9 mouse cellular contexts compared by ENCODE assay signal in genomic region chr12:9002038-9002648, GRCm38 (mm10). TPM values are rescaled to one million over a fixed set of nuclear protein-coding genes. Genes with fewer than 3 reads are reported as not detected.
A peak's percentile ranks its signal among the peaks of the same experiment; 100 is the strongest.
DNase-seq lines count a peak whose midpoint lies in the region; ATAC-seq and TF ChIP-seq lines count a peak whose summit lies in the region.
"Had no signal": no experiment of that assay in that cellular context is flagged by ENCODE, and none has a peak within 500 bp of the region (broad histone marks: within the 10 kb centered on the region; RNA-seq: fewer than 3 reads in every experiment).

No protein-coding gene starts in this region.

- H3K9ac ChIP-seq in hindbrain, embryonic 13.5 days, result no peak overlapping the region
- 0 out of 2 replicates have a peak overlapping the region, but pooled peaks have one; percentile 31 for H3K9ac ChIP-seq in embryonic facial prominence, embryonic 14.5 days (ENCODE audit: low read depth, low read length)
- H3K9ac ChIP-seq in heart, postnatal 0 days (replicated peaks; ENCODE audit: low read depth, low read length), result no peak overlapping the region
- H3K9ac ChIP-seq: liver, embryonic 13.5 days had no signal

- DNase-seq in hindbrain, embryonic 10.5 days (ENCODE audit: low spot score), result peak; percentile 44
- DNase-seq in embryonic facial prominence, embryonic 14.5 days (ENCODE audit: low spot score), result peak; percentile 94
- peak; percentile 88 for DNase-seq in heart, postnatal 0 days (ENCODE audit: low spot score)
- DNase-seq in layer of hippocampus, adult 11-12 months (ENCODE audit: low spot score), result peak; percentile 69
- peak; percentile 44 for DNase-seq in right cerebral cortex, postnatal 14 days
- DNase-seq: liver, embryonic 13.5 days had no signal

- TF ChIP-seq CTCF in bone marrow macrophage, adult 2 months (IDR thresholded peaks at IDR 0.05; ENCODE audit: low read depth, low read length), result peak; percentile 58
- peak; percentile 85 for TF ChIP-seq CTCF in heart, postnatal 0 days (IDR thresholded peaks at IDR 0.05; ENCODE audit: low read depth)

- H3K9me3 ChIP-seq in hindbrain, embryonic 10.5 days, result no peaks in the 10 kb centered on the region
- H3K9me3 ChIP-seq in hindbrain, embryonic 13.5 days, result no peaks in the 10 kb centered on the region
- H3K9me3 ChIP-seq in embryonic facial prominence, embryonic 14.5 days (ENCODE audit: control insufficient read depth, low read length), result no peaks in the 10 kb centered on the region
- no peaks in the 10 kb centered on the region for H3K9me3 ChIP-seq in heart, postnatal 0 days (replicated peaks; ENCODE audit: control insufficient read depth, low read length)
- H3K9me3 ChIP-seq: liver, embryonic 13.5 days had no signal

- no peak overlapping the region for H3K4me3 ChIP-seq in hindbrain, embryonic 10.5 days
- H3K4me3 ChIP-seq in hindbrain, embryonic 13.5 days, result no peak overlapping the region
- no peak overlapping the region for H3K4me3 ChIP-seq in bone marrow macrophage, adult 2 months (ENCODE audit: insufficient read depth, low read length)
- H3K4me3 ChIP-seq in embryonic facial prominence, embryonic 14.5 days (ENCODE audit: low read depth, low read length), result no peak overlapping the region
- H3K4me3 ChIP-seq in heart, postnatal 0 days (ENCODE audit: low read depth, low read length), result no peak overlapping the region
- H3K4me3 ChIP-seq: liver, embryonic 13.5 days had no signal

- ATAC-seq in hindbrain, embryonic 13.5 days (ENCODE audit: low FRiP score), result no peak
- ATAC-seq in embryonic facial prominence, embryonic 14.5 days (ENCODE audit: low read depth), result peak; percentile 57; the same call in 1 of the 2 replicates
- peak; percentile 49 for ATAC-seq in heart, postnatal 0 days (ENCODE audit: insufficient read depth, low read depth)
- peak; percentile 85 for ATAC-seq in megakaryocyte, adult 5-6 weeks (ENCODE audit: poor library complexity, severe bottlenecking)

- H3K4me2 ChIP-seq in hindbrain, embryonic 13.5 days, result no peak overlapping the region
- 0 out of 2 replicates have a peak overlapping the region, but pooled peaks have one; percentile 33 for H3K4me2 ChIP-seq in embryonic facial prominence, embryonic 14.5 days (ENCODE audit: low read depth, low read length)
- no peak overlapping the region for H3K4me2 ChIP-seq in heart, postnatal 0 days (ENCODE audit: low read depth, low read length)
- H3K4me2 ChIP-seq: liver, embryonic 13.5 days had no signal

- H3K36me3 ChIP-seq in hindbrain, embryonic 10.5 days, result peaks cover 14% of the 10 kb centered on the region
- H3K36me3 ChIP-seq in hindbrain, embryonic 13.5 days, result peaks cover 23% of the 10 kb centered on the region
- peaks cover 11% of the 10 kb centered on the region for H3K36me3 ChIP-seq in embryonic facial prominence, embryonic 14.5 days (ENCODE audit: control insufficient read depth, insufficient read depth, low read length)
- H3K36me3 ChIP-seq in heart, postnatal 0 days (replicated peaks; ENCODE audit: control insufficient read depth, insufficient read depth, low read length), result no peaks in the 10 kb centered on the region; the same call in 1 of the 2 replicates
- H3K36me3 ChIP-seq: liver, embryonic 13.5 days had no signal

- H3K4me1 ChIP-seq in hindbrain, embryonic 10.5 days (replicated peaks), result no peaks in the 10 kb centered on the region
- H3K4me1 ChIP-seq in hindbrain, embryonic 13.5 days (replicated peaks), result no peaks in the 10 kb centered on the region
- H3K4me1 ChIP-seq in bone marrow macrophage, adult 2 months (ENCODE audit: control insufficient read depth, insufficient read depth, low read length), result peaks cover 5% of the 10 kb centered on the region
- H3K4me1 ChIP-seq in embryonic facial prominence, embryonic 14.5 days (ENCODE audit: control insufficient read depth, insufficient read depth, low read length), result no peaks in the 10 kb centered on the region
- no peaks in the 10 kb centered on the region for H3K4me1 ChIP-seq in heart, postnatal 0 days (ENCODE audit: control insufficient read depth, insufficient read depth)
- H3K4me1 ChIP-seq: liver, embryonic 13.5 days had no signal

- no peak overlapping the region for H3K27ac ChIP-seq in hindbrain, embryonic 10.5 days
- H3K27ac ChIP-seq in hindbrain, embryonic 13.5 days, result no peak overlapping the region
- H3K27ac ChIP-seq in bone marrow macrophage, adult 2 months (ENCODE audit: insufficient read depth, low read depth, low read length), result no peak overlapping the region
- H3K27ac ChIP-seq in embryonic facial prominence, embryonic 14.5 days (replicated peaks; ENCODE audit: low read depth, low read length), result no peak overlapping the region
- no peak overlapping the region for H3K27ac ChIP-seq in heart, postnatal 0 days (ENCODE audit: low read depth)
- H3K27ac ChIP-seq: liver, embryonic 13.5 days had no signal

- no peak for TF ChIP-seq EP300 in heart, postnatal 0 days (IDR thresholded peaks at IDR 0.05; ENCODE audit: low read depth)

- H3K27me3 ChIP-seq in hindbrain, embryonic 10.5 days (ENCODE audit: insufficient read depth, poor library complexity, severe bottlenecking), result no peaks in the 10 kb centered on the region
- no peaks in the 10 kb centered on the region for H3K27me3 ChIP-seq in hindbrain, embryonic 13.5 days
- H3K27me3 ChIP-seq in embryonic facial prominence, embryonic 14.5 days (replicated peaks; ENCODE audit: control insufficient read depth, insufficient read depth, low read length), result no peaks in the 10 kb centered on the region
- H3K27me3 ChIP-seq in heart, postnatal 0 days (ENCODE audit: control insufficient read depth, insufficient read depth, low read length), result no peaks in the 10 kb centered on the region
- H3K27me3 ChIP-seq: liver, embryonic 13.5 days had no signal

- TF ChIP-seq POLR2A in bone marrow macrophage, adult 2 months (IDR thresholded peaks at IDR 0.05; ENCODE audit: borderline replicate concordance, low read depth, low read length), result no peak

- WGBS in hindbrain, embryonic 10.5 days, result 15% methylated on average over 5 of the region's 5 CpGs
- 13% methylated on average over 5 of the region's 5 CpGs for WGBS in hindbrain, embryonic 13.5 days
- 18% methylated on average over 5 of the region's 5 CpGs for WGBS in embryonic facial prominence, embryonic 14.5 days
- 15% methylated on average over 5 of the region's 5 CpGs for WGBS in heart, postnatal 0 days

RNA-seq across cellular contexts. Expression of gene Ttc32, which starts 27.7 kb away (rescaled TPM):
- polyA plus RNA-seq in hindbrain, embryonic 10.5 days (2016; fragmentation: Nextera tagmentation; extraction: Ambion mirVana), result 20.4 and 22.5 TPM in 2 replicates
- 11.3 and 13.5 TPM in 2 replicates for polyA plus RNA-seq in hindbrain, embryonic 13.5 days (2015; fragmentation: Nextera tagmentation; extraction: Ambion mirVana)
- 18.8 and 22.7 TPM in 2 replicates for polyA plus RNA-seq in bone marrow macrophage, adult 2 months (2012; ENCODE audit: insufficient read depth, insufficient read length, missing spikeins)
- polyA plus RNA-seq in embryonic facial prominence, embryonic 14.5 days (2014; fragmentation: Nextera tagmentation; extraction: Ambion mirVana), result 14.4 and 14.7 TPM in 2 replicates
- 14.5 and 17.4 TPM in 2 replicates for total RNA-seq in heart, postnatal 0 days (2014; rRNA removed; ENCODE audit: low replicate concordance)
- polyA plus RNA-seq in heart, postnatal 0 days (2015; fragmentation: Nextera tagmentation; extraction: Ambion mirVana), result 20.9 and 26.2 TPM in 2 replicates
- total RNA-seq in megakaryocyte, adult 5-6 weeks (2015), result 25.7 and 33.5 TPM in 2 replicates
- 15.1 and 16.1 TPM in 2 replicates for total RNA-seq in megakaryocyte, adult 5-6 weeks (2017)

RNA-seq across cellular contexts. Expression of gene Wdr35, which starts 28.5 kb away (rescaled TPM):
- polyA plus RNA-seq in hindbrain, embryonic 10.5 days (2016; fragmentation: Nextera tagmentation; extraction: Ambion mirVana), result 21.1 and 22.9 TPM in 2 replicates
- polyA plus RNA-seq in hindbrain, embryonic 13.5 days (2015; fragmentation: Nextera tagmentation; extraction: Ambion mirVana), result 19.4 and 20.5 TPM in 2 replicates
- 3.2 and 3.4 TPM in 2 replicates for polyA plus RNA-seq in bone marrow macrophage, adult 2 months (2012; ENCODE audit: insufficient read depth, insufficient read length, missing spikeins)
- polyA plus RNA-seq in embryonic facial prominence, embryonic 14.5 days (2014; fragmentation: Nextera tagmentation; extraction: Ambion mirVana), result 19.9 and 20.1 TPM in 2 replicates
- 5.5 and 11.1 TPM in 2 replicates for total RNA-seq in heart, postnatal 0 days (2014; rRNA removed; ENCODE audit: low replicate concordance)
- polyA plus RNA-seq in heart, postnatal 0 days (2015; fragmentation: Nextera tagmentation; extraction: Ambion mirVana), result 6.3 and 7.9 TPM in 2 replicates
- total RNA-seq in megakaryocyte, adult 5-6 weeks (2015), result 1.1 and 1.4 TPM in 2 replicates
- 0.44 and 1.2 TPM in 2 replicates for total RNA-seq in megakaryocyte, adult 5-6 weeks (2017)

RNA-seq across cellular contexts. Expression of gene Matn3, which starts 54.4 kb away (rescaled TPM):
- polyA plus RNA-seq in hindbrain, embryonic 10.5 days (2016; fragmentation: Nextera tagmentation; extraction: Ambion mirVana), result 2.5 and 3.7 TPM in 2 replicates
- 0.22 and 0.71 TPM in 2 replicates for polyA plus RNA-seq in hindbrain, embryonic 13.5 days (2015; fragmentation: Nextera tagmentation; extraction: Ambion mirVana)
- polyA plus RNA-seq in bone marrow macrophage, adult 2 months (2012; ENCODE audit: insufficient read depth, insufficient read length, missing spikeins), result not detected in 2 replicates
- 11.1 and 22.0 TPM in 2 replicates for polyA plus RNA-seq in embryonic facial prominence, embryonic 14.5 days (2014; fragmentation: Nextera tagmentation; extraction: Ambion mirVana)
- total RNA-seq in heart, postnatal 0 days (2014; rRNA removed; ENCODE audit: low replicate concordance), result 0.12 TPM in 1 of 2 replicates, not detected in the other
- polyA plus RNA-seq in heart, postnatal 0 days (2015; fragmentation: Nextera tagmentation; extraction: Ambion mirVana), result 0.05 and 0.07 TPM in 2 replicates
- total RNA-seq in megakaryocyte, adult 5-6 weeks (2015), result not detected in 2 replicates
- total RNA-seq in megakaryocyte, adult 5-6 weeks (2017), result 0.12 TPM in 1 of 2 replicates, not detected in the other

Comparison
In these comparisons a context has a peak if more than half of its experiments do, and no peak if none do; other contexts are left out.
1. DNase-seq: peak in every context shown above with its lines; median percentile 94 in embryonic facial prominence, embryonic 14.5 days; 88 in heart, postnatal 0 days; 69 in layer of hippocampus, adult 11-12 months; 44 in hindbrain, embryonic 10.5 days; 44 in right cerebral cortex, postnatal 14 days.